Mouse (Mus musculus): ENCODE results near the gene A830031A19Rik.
A peak's percentile ranks its signal among the peaks of the same experiment; 100 is the strongest.

A830031A19Rik gene

GRCm38 (mm10) chr11:24074634-24075104, at the start of gene A830031A19Rik:
TSS of gene A830031A19Rik (minus strand) at chr11:24075054.
- peak in 1 of 2 experiments; percentile 7 for DNase-seq

DNA sequence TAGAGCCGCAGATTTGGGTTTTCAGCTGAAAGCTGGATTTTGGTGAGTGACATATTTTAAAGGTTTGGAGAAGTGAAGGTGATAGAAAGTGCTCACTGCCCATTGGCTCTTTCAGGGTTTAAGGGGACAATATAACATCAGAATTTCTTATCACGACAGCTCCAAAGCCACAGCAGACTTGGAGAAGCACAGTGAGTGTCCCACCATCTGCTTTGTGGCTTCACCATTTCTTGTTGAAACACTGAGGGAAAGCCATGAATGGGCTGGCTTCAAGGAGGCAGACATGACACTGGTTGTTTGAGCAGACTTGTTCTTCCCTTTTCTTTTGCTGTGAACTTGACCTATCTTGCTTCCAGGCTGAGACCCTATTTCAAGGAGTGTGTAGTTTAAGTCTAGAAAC, 49.1 kb upstream of the A830031A19Rik start:
- no peak for DNase-seq

GRCm38 (mm10) chr11:24122899-24123298, 48.0 kb upstream of the A830031A19Rik start:
- DNase-seq: no peak

- no peak for DNase-seq
Measured at GRCm38 (mm10) chr11:24121136-24121535, 46.3 kb upstream of the A830031A19Rik start.

- no peak for DNase-seq
Measured at GRCm38 (mm10) chr11:24116582-24117318, 41.9 kb upstream of the A830031A19Rik start.

GRCm38 (mm10) chr11:24116041-24116440, 41.2 kb upstream of the A830031A19Rik start:
- DNase-seq: no peak

DNA sequence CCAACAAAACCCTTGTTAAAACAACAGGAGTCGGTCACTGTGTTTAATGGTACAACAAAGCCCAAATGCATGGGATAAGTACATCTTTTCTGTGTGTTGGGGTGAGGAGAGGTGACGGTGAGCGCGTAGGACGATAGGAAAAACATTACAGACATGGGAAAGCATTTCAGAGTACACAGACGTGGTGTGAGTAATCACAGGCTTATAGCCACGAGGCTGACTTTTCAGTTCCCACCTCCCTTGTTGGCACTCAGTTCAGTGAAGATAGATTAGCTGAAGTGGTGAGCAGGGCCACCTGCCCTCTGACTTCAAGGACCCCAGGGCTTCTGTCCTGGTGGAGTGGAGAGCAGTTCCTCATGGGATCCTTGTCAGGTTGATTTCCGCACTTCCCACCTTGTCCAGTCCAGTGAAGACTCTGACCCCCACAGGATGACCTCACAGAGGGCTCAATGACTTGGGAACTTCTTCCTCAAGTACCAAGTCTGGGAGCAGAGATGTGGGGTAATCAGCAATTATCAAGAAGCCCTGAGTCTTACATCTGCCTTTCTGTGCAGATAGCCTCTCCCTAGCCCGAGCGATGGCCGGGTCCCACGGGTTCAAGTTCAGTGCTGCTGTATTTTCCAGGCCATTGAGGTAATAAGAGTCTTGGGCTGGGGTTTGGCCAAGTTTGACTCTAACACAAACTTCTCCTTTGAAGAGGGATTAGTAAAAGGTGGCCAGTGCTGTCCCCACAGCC, 40.3 kb upstream of the A830031A19Rik start:
- DNase-seq: no peak

DNA sequence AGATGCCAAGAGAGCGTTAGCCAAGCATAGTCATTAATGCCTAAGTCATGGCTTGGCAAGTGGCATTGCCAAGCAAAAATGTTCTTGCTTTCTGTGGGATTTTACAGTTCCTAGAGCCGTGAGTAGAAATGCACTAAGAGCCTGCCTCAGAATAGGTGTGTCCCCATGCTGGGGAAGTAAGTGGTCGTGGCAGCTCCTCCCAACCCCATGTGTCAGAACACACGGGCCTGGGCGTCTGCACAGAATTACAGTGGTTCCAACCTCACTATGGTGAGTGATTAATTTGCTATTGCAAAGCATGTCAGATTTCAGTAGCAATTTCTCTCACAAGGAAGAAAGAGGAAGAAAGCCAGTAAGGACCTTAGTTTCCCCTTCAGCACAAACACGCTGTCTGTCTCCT, 36.9 kb upstream of the A830031A19Rik start:
- no peak for DNase-seq

GRCm38 (mm10) chr11:24110113-24110512, 35.3 kb upstream of the A830031A19Rik start:
- no peak for DNase-seq

DNA sequence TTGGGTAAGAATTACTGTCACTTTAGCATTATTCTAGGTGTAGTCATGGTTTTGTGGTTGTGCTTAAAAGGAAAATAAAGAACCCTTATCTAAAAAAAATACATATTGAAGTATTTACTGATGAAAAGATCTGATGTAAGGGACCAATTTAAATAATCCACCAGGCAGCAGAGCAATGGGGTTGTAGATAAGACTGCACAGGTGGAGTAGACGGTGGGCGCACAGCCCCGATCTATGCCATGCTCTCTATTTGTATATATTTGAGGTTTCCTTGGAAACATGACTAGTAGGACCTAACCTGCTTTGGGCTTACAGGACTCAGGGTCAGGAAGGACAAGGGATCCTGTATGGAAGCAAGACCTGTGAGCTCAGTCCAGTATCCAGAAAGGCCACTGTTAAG, 34.5 kb upstream of the A830031A19Rik start:
- DNase-seq: no peak

GRCm38 (mm10) chr11:24108974-24109373, 34.1 kb upstream of the A830031A19Rik start:
- DNase-seq: no peak

- no peak for DNase-seq
Measured at GRCm38 (mm10) chr11:24107414-24107813, 32.6 kb upstream of the A830031A19Rik start.

DNA sequence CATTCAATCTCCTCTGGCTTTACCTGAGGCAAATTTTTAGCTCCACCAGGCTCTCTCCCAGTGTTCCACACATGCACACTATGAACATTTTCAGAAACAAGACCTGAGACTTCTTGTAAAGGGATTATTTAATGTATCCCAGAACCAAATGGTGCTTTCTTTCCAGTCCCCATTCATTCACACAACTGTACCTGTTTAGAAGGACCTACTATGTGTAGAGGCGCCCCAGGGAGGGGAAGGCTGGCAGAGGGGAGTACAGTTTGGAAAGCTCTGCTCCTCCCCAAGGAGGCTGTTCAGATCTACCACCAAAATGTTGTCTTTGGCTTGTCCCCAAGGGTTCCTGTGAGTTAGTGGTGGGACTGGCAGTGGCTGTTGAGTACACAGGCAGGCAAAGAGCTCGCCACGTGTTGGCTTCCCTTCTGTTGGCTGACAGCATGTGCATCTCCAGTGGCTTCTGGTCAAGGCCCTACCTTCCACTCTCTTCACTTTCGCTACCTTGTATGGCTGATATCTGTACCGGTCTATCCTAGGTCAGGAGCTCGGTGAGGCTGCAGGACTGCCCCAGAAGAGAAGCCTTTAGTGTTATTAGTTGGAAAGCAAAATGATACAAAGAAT, 28.4 kb upstream of the A830031A19Rik start:
- DNase-seq: no peak

GRCm38 (mm10) chr11:24102372-24102771, 27.5 kb upstream of the A830031A19Rik start:
- no peak for DNase-seq

GRCm38 (mm10) chr11:24101625-24102024, 26.8 kb upstream of the A830031A19Rik start:
- no peak for DNase-seq

DNA sequence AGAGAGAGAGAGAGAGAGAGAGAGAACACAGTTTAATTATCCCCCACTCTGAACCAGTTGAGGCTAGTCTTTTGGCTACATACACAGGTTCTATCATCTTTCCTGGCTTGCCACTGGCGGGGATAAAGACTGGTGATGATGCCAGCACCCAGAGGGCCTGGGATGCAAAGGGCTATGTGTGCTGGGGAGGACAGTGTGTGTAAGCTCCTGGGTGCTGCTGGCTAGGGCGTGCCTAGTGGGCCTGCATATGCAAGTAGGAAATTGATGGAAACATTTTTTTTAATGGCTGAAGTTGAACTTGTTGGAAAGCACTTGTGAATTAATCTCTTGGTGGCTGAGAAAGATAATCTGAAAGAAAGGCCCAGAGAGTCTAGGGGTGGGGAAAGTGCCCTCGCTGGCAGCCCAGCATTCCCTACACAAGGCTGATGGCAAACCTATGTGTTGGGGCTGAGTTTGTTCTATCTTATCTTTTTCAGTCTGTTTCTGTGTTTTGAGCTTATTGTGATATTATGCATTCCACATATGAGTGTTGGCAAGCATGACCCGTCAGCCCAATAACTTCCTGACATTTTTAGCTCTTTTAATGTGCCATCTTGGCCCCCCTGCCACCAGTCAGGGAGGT, 25.7 kb upstream of the A830031A19Rik start:
- DNase-seq: no peak

GRCm38 (mm10) chr11:24099886-24100293, 25.0 kb upstream of the A830031A19Rik start:
- DNase-seq: peak in 1 of 2 experiments; percentile 53

DNA sequence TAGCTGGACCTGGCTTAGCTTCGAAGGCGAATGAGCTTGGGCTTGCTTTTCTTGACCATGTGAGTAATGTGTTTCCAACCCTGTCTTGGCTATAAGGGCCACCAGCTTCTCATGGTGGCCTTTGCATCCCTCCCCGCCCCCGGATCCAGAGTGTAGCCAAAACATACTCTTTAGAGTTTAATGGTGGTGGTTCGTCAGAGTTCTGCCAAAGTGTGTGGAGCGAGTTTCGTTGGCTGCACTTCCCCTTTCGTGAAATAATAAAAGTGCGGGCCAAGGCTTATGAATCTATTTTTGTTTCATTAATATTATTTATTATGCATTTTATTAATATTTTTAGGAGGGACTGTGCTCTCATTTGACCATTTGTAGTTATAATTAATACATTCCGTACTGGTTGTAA, 24.4 kb upstream of the A830031A19Rik start:
- DNase-seq: no peak

GRCm38 (mm10) chr11:24098662-24099061, 23.8 kb upstream of the A830031A19Rik start:
- DNase-seq: no peak

GRCm38 (mm10) chr11:24098069-24098468, 23.2 kb upstream of the A830031A19Rik start:
- DNase-seq: no peak

DNA sequence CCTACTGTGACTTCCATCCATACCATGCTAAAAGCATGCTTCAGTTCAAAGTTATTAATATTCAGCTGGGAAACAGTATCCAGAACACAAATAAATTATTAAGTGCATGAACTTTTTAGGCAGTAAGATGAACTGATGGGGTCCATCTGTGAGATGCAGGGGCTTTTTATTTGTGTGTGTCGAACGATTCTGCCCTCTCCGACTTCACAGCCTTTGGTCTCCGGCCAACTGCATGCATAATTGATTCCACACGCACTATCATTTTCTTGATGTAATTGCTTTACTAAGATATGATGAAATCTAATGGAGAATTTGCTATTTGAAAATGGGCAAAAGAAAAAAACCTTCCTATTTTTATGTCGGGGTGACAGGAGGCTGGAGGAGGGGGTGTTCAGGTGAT, 22.2 kb upstream of the A830031A19Rik start:
- no peak for DNase-seq

GRCm38 (mm10) chr11:24096483-24096882, 21.6 kb upstream of the A830031A19Rik start:
- no peak for DNase-seq
